Mouse (Mus musculus) thymus, adult 2 months (tissue): ENCODE results near the gene Atg16l1. TPM values are rescaled to one million over a fixed set of nuclear protein-coding genes. Genes with fewer than 3 reads are reported as not detected.

ENCODE experiments used
- DNase-seq: peaks from one replicate; pipeline ENCODE4 v3.0.0; 2021
- H3K27ac ChIP-seq: fragments of 200-500 bp; 2 replicates; pipeline ENCODE4 v1.5.1; 2012; ENCODE audit warnings: low read length, control low read depth; ENCODE audit not compliant: control insufficient read depth, insufficient read depth
- H3K27me3 ChIP-seq: fragments of 200-500 bp; 2 replicates; pipeline ENCODE4 v1.6.1; 2012; ENCODE audit warnings: mild to moderate bottlenecking, low read length, moderate library complexity, mixed read lengths; ENCODE audit not compliant: control insufficient read depth, insufficient read depth
- H3K36me3 ChIP-seq: fragments of 200-500 bp; 2 replicates; pipeline ENCODE4 v1.6.1; 2012; ENCODE audit warnings: mild to moderate bottlenecking, low read length, moderate library complexity; ENCODE audit not compliant: control insufficient read depth, insufficient read depth
- H3K4me1 ChIP-seq: fragments of 200-500 bp; replicated peaks from 2 replicates; pipeline ENCODE4 v1.6.1; 2012; ENCODE audit warnings: low read length; ENCODE audit not compliant: control insufficient read depth, insufficient read depth
- H3K4me3 ChIP-seq: fragments of 200-500 bp; 2 replicates; pipeline ENCODE4 v1.5.1; 2012; ENCODE audit warnings: mild to moderate bottlenecking, low read length, control low read depth, moderate library complexity; ENCODE audit not compliant: control insufficient read depth, insufficient read depth
- CTCF ChIP-seq: fragments of 200-500 bp; IDR thresholded peaks from 2 replicates; pipeline ENCODE4 v1.5.1; 2012; ENCODE audit warnings: mild to moderate bottlenecking, control low read depth, low read length, moderate library complexity, borderline replicate concordance; ENCODE audit not compliant: control insufficient read depth, poor library complexity, insufficient read depth; ENCODE audit errors: extremely low read depth
- POLR2A ChIP-seq: fragments of 200-500 bp; IDR thresholded peaks from 2 replicates; pipeline ENCODE4 v1.6.1; 2012; ENCODE audit warnings: mild to moderate bottlenecking, low read length, control low read depth, moderate library complexity; ENCODE audit not compliant: control insufficient read depth, poor library complexity, insufficient read depth; ENCODE audit errors: extremely low read depth
- WGBS: fragments of 180-500 bp; shearing (Covaris S2); methylation state at CpG from one replicate; pipeline ENCODE4 v1.1.7; 2018; 5-methylcytosine and 5-hydroxymethylcytosine counted together
- polyA plus RNA-seq: library from polyadenylated mRNA; depleted of rRNA; stranded (reverse); fragments of >200 nt; gene quantifications from 2 replicates; pipeline ENCODE4 v1.2.3, GENCODE M21; 2012

Atg16l1 gene
- polyA plus RNA-seq, 1 experiment: 41.2 TPM

- Histone ChIP-seq H3K27ac (no peak overlapping the region), H3K36me3 (no peaks in the 10 kb centered on the region), H3K4me1 (no peaks in the 10 kb centered on the region), H3K27me3 (no peaks in the 10 kb centered on the region), H3K4me3 (no peak overlapping the region)
- TF ChIP-seq CTCF (no peak), POLR2A (no peak)
- WGBS: 94% methylated on average over 3 of the region's 3 CpGs
- no peak for DNase-seq
Measured at GRCm38 (mm10) chr1:87734153-87734552, 21.5 kb upstream of the Atg16l1 start.

GRCm38 (mm10) chr1:87740584-87741290 is 14.9 kb upstream of the Atg16l1 start:
- H3K4me1 ChIP-seq: no peaks in the 10 kb centered on the region
- H3K36me3 ChIP-seq: no peaks in the 10 kb centered on the region
- WGBS: 60% methylated on average over 6 of the region's 6 CpGs
- no peak for TF ChIP-seq POLR2A
- TF ChIP-seq CTCF: no peak
- no peak overlapping the region for H3K4me3 ChIP-seq
- H3K27ac ChIP-seq: no peak overlapping the region
- no peaks in the 10 kb centered on the region for H3K27me3 ChIP-seq
- no peak for DNase-seq

- Histone ChIP-seq H3K36me3 (no peaks in the 10 kb centered on the region), H3K4me3 (no peak overlapping the region), H3K27me3 (no peaks in the 10 kb centered on the region), H3K4me1 (no peaks in the 10 kb centered on the region), H3K27ac (no peak overlapping the region)
- DNase-seq: no peak
- TF ChIP-seq CTCF (no peak), POLR2A (no peak)
Measured at GRCm38 (mm10) chr1:87749360-87749973, 6.2 kb upstream of the Atg16l1 start.

GRCm38 (mm10) chr1:87763821-87764220 is 8.2 kb downstream of the Atg16l1 start:
- TF ChIP-seq CTCF: no peak
- TF ChIP-seq POLR2A: no peak
- DNase-seq: no peak
- H3K4me1 ChIP-seq: peaks cover 3% of the 10 kb centered on the region; the same call in 1 of the 2 replicates
- no peak overlapping the region for H3K27ac ChIP-seq
- H3K27me3 ChIP-seq: no peaks in the 10 kb centered on the region
- no peak overlapping the region for H3K4me3 ChIP-seq
- H3K36me3 ChIP-seq: peaks cover 77% of the 10 kb centered on the region
- 92% methylated on average over 3 of the region's 3 CpGs for WGBS

GRCm38 (mm10) chr1:87765741-87766140 is 10.1 kb downstream of the Atg16l1 start:
- Histone ChIP-seq H3K36me3 (peaks cover 89% of the 10 kb centered on the region), H3K27me3 (no peaks in the 10 kb centered on the region), H3K27ac (no peak overlapping the region), H3K4me3 (no peak overlapping the region), H3K4me1 (peaks cover 3% of the 10 kb centered on the region; the same call in 1 of the 2 replicates)
- TF ChIP-seq POLR2A (no peak), CTCF (no peak)
- 12% methylated on average over 2 of the region's 2 CpGs for WGBS
- no peak for DNase-seq

- no peaks in the 10 kb centered on the region for H3K27me3 ChIP-seq
- peak; percentile 58 for DNase-seq
- no peak overlapping the region for H3K27ac ChIP-seq
- TF ChIP-seq POLR2A: no peak
- TF ChIP-seq CTCF: no peak; the same call in 1 of the 2 replicates
- H3K4me1 ChIP-seq: peaks cover 3% of the 10 kb centered on the region; the same call in 1 of the 2 replicates
- 85% methylated on average over 3 of the region's 3 CpGs for WGBS
- H3K4me3 ChIP-seq: no peak overlapping the region
- peaks cover 89% of the 10 kb centered on the region for H3K36me3 ChIP-seq
Measured at GRCm38 (mm10) chr1:87766233-87766632, 10.6 kb downstream of the Atg16l1 start.
